Mouse (Mus musculus) thymus, postnatal 25 days (tissue): Measurements from ENCODE around the gene Myo1d.

Experiments
- DNase-seq: peaks from one replicate; pipeline ENCODE4 v3.0.0; 2022

The Myo1d gene

DNA sequence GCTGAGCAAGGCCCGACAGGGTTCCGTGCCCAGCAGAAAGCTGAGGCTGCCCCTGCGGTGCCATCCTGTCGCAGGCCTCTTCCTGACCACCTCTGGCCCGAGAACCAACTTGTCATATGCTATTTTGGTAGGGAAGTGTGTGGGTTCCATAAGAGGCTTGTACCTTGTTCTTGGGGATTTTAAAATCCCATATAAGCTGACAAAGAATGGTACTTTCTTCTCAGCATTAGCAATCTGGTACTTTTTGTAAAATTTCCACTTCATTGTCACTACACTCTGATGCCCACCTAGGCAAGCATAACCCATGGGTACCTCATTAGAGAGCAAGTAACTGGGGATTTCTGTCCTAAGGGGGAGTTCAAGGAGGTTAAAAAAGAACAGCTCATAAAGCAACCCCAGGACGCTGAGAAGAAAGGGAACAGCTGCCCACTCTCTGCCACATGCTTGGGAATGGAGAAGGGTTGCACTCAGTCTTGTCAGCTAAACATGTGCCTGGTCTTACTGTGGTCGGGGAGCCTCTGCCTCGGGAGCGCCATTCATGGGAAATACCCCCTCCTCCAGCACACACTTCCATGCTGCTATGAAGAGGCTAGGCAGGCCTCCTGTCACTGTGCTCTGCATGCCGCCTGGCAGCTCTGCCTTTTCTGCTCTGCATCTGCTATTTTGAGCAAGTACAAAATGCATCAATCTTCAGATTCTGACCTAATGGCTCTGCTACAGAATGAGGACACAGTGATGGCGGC, 281.3 kb downstream of the Myo1d start:
- no peak for DNase-seq

DNA sequence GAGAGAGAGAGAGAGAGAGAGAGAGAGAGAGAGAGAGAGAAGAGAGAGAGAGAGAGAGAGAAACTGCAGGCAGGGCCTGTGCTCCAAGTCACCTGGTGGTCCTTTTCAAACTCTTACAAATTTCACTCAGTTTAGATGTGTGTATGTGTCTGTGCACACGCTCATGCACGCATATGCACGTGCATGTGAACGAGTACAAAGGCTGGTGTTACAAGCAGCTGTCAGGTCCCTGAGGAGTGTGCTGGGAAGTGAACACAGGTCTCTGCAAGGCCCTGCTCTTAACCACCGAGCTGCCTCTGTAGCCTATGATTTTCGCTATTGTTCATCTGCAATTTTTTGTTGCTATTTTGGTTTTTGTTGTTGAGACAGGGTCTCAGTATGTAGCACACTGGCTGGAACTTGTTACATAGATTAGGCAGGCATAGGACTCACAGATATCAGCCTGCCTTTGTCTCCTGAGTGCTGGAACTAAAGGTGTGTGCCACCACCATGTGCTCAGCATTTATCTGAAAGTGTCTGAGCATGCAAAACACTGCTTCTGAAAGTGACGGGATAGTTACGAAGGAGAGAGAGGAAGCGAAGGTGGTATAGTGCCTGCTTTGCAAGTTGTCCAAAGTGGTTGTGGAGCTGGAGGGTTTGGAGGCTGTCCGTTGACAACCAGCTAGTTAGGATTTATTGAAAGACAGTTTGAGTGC, 282.5 kb downstream of the Myo1d start:
- DNase-seq = no peak

DNA sequence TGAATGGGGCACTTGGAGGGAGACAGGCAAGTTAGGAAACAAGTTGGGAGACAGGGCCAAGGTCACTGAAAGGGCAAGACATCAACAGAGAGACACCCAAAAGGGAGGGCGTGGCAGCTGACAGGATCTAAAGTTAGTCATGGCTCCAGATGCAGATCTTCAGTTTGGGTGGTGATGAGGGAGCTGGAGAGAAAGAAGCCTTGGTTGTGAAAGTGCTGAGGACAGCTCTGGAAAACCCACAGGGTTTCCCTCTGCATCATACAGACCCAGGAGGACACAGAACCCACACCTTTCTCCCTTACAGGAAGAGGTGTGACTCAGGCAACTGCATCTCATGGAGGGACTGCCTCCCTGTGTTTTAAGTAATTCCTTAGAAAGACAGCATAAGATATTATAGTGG, 283.2 kb downstream of the Myo1d start:
- no peak for DNase-seq

DNA sequence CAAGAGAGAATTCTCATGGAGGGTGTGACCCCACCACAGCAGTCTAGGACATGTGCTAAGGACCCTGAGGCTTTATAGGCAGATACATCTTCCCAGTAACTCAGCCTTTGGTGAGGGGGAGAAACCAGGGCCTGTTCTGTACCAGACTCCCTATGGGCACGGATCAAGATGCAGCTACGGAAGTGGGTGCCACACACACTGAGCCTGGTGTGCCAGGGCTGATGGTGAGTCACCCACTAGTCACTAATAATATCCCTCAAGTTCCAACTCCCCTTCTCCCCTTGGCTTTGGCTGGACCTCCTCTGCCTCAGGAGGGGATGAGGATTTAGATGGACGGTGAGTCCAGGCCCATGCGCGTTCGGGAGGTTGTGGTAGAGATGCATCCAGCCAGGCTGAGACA, 283.9 kb downstream of the Myo1d start:
- no peak for DNase-seq

DNA sequence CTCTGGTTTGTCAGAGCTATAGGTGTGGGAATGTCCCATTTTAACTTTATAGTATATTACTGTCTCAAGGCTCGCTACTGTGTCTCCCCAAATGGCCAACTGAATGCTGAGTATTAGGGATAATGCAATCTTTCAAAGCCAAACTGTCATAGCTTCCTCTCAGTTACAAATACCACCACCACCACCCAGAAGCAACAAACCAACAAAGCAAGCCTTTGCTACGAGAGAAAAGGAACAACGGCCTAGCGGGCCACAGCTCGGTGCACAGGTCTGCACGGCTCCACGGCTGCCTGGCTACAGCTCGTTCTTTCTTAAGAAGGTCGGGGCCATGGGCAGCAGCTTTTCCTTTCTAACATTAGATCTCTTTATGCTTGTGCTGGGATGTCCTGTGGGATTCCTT, 285.0 kb downstream of the Myo1d start:
- DNase-seq = no peak

DNA sequence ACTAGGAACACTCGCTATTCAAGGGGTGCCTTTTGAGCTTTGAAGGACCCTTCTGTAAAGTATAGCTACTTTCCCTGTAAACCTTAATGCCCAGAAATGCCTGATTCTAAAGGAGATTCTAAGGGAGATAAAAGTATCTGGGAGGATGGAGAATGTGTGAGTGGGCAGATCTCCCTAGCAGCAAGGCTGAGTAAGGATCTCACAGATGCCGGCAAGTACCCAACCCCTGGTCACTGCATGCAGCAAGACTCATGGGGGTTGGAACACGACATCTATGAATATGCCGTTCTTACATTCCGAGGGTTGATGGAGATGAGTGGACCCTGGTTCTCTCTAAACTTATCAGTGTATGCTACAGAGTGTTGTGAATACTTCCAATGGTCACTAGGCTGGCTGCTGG, 286.6 kb downstream of the Myo1d start:
- DNase-seq = no peak

DNA sequence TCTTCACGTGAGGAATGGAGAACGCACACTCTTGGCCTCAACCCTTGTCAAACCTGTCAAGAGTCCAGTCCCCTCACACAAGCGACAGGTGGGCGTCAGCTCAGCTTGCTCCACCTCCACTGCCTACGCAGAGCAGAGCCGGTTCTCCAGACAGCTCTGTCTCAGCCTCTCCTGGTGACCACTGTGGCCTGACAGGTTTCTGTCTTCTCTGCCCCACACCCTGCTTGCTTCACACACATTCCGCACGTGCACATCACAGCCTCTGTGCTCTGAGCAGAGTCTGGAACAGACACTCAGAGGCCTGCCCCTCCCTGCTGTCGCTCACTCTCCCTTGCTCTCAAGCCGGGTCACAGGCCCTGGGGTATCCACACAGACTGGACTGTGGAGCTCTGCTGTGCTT, 289.0 kb downstream of the Myo1d start:
- no peak for DNase-seq

DNA sequence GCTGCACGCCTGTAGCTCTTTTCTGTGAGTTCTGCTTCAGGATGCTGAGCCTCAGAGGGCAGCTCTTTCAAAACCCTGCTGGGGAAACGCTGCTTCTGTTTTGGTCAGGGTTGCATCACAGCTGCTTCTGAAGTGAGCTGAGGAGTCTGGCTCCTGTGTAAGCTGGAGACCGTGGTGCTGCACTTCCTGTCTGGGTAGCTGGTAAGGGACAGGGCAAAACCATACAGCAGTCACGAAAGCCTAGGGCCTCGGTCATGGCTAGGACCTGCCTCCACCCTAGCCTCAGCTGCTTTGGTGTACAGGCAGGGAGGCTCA, 290.0 kb downstream of the Myo1d start:
- DNase-seq = peak; percentile 55

DNA sequence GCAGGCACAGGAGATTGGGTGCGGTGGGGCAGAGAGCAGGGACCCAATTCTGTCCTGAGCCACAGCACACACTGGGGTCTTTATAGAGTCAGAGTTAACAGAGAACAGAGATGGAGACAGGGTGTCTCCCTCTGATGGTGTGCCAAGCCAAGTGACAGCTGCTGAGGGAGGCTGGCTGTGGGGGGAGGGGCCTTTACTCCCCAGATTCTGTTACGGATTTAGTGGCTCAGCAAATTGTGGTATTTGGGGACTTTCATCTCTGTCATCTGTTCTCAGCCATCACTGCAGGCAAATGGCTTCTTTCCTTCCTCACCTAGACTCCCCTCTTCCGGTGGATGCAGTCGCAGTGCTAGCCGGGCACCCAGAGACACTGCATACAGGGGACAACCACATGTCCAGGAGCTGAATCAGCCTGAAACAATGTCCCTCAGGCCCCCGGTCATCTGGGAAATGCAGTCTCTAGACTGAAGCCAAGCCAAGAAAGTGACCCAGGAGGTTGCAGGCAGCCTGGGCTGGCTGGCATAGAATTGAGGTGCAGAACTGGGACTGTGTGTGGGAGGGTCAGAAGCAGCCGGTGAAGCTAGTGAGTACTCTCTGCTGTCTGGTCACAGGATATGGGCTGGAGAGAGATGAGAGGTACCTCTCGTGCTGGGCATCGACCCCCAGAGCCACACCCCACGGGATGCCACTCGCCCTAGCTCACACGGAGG, 290.5 kb downstream of the Myo1d start:
- peak; percentile 66 for DNase-seq

DNA sequence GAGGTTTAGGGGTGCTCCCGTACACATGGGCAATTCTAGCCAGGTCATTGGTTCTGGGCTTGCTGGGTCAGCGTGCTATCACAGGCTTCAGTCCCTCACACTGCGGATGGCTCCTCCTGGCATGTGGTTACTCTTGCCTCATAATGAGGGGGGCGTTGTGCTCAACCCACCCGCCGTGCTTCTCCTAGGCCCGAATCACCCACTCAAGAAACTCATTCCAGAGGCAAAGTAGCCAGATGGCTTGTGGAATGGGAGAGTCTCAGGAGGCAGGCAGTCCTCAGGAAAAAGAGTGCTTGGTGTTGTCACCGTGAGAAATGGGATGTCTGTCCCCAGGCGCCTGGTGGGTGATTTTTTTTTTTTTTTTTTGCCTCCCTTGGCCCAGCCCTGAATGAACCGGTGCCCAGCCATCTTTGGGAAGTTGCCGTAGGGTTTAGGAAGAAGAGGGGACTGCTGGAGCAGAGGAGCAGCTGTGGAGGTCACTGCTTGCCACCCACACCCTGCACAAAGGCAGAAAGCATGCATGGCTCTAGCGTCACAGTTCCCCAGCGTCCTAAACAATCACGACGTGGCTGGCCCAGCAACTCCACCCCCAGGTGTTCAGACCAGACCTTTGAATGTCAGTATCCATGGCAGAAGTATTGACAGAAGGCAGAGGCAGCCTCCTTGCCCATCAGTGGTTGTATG, 291.8 kb downstream of the Myo1d start:
- no peak for DNase-seq

DNA sequence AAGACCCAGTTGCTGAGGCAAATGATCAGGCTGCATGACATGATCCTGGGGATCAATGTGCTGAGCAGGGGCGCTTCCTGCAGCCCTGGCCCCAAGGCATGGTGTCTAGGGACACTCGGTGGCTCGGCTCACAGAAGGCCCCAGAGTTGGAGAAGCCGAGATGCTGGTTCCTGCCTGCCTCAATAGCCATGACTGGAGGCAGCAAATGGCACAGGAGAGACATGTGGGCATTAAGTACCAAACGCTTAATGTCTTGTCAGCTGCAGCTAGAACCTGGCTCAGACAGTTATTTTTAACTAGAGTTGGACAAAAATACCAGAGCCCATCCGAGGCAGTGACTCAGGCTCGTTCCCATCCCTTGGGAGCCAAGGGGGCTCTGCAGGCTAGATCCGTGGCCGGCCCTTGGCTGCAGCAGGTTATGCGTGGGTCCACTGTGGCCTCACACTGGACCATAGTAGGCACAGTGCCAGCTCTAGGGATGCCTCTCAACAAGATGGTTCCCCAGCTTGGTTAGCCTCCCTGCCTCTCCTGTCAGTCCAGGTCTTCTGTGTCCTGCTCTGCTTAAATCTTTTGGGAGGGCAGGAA, 294.1 kb downstream of the Myo1d start:
- no peak for DNase-seq

DNA sequence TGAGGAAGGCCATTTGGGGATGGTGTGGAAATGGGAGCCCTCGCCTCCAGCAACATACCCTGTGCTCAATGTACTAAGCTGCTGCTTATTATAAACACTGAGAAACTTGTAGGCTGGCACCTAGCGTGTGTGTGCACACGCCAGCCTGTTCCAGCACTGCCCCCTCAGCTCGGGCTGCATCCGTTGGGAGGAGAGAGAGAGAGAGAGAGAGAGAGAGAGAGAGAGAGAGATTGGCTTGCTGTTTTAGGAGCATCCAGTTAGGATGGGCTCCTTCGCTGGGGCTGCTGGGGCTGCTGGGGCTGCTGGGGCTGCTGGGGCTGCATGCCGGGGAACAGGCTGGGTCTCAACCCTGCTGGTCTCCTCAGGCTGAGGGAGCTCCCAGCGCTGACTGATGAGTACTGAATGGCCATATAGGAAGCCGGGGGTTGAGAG, 294.7 kb downstream of the Myo1d start:
- no peak for DNase-seq

DNA sequence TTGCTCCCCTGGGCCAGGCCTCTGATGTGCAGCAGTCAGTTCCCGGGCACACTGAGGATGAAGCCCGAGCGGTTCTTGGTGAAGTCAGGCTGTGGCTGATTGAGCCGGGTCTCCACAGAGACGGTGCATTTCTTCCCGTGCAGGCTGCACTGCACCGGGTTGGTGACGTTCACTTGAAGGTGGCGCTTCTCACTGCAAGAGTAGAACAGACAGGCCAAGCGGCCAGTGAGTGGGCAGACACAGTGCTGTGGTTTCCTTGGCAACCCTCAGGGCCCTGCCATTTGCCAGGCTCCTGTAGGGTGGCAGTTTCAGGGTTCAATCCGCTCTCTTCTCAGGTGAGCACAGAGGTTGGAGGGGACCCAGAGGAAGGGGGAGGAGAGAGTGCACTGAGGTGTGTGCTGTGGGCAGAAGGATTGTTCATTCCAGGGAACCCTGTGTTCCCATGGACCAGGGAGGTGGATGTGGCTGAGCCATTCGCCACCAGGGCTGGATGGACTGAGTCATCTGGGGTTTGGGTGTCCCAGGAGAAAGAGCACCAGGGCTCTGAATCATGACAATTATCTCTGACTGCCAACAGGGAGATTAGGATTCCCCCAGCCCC, 295.5 kb downstream of the Myo1d start:
- no peak for DNase-seq

DNA sequence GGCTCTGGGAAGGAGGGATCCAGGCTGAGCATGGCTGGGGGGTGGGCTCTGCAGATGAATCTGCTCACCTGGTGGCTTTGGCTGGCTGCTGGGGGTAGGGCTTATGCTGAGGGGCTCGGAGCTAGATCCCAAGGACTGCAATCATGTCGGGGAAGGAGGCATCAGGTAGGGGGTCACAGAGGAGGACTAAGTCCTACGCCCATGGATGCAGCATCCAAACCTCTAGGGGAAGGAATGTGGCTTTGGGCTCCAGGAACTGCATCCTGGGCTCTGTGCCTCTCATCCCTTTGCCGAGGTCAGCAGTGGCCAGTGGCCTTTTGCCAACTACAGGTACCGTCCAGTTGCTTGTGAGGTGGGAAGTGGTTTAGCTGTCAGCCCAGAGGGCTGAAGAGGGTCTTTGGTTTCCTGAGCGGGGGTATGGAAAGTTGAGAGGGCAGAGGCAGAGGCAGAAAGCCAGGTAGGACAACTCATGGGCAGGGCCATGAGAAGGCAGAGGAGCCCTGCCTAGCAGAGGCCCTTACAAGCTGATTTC, 296.2 kb downstream of the Myo1d start:
- DNase-seq = no peak

DNA sequence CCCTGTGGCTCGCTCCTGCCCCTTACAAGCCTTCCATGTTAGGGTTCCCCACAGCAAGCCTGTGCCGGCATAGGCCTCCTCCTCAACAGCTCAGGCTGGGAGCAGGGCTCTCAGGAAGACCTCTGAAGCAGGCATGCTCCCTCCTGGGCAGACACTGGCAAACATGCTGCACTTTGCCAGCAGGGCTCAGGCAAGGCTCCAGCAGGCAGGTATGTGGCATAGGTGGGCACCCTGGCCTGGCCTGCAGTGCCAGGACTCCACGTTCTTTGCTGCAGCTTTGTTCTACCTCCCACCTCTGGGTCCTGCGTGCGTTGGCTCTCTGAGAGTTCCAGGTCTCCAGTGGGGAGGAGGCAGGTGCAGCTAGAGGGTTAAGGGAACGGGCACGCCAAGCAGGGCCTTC, 296.9 kb downstream of the Myo1d start:
- DNase-seq = no peak

DNA sequence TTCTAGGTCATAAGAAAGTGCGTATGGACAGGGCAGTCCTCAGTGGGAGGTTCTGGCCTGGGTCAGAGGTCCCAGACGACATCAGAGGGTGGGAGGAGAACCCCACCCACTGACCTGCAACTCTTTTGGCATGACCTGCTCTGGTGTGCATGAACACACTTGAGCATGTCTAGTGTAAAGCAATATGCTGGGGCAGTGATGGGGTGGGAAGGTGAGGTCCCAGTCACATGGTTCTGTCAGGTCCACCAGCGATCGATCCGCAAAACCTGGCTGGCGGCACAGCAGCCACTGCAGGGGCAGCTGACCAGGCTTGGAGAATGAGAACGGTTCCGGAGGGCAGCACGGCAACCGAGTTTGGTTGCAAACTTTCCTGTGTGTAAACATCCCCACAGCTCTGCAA, 297.5 kb downstream of the Myo1d start:
- DNase-seq = no peak

DNA sequence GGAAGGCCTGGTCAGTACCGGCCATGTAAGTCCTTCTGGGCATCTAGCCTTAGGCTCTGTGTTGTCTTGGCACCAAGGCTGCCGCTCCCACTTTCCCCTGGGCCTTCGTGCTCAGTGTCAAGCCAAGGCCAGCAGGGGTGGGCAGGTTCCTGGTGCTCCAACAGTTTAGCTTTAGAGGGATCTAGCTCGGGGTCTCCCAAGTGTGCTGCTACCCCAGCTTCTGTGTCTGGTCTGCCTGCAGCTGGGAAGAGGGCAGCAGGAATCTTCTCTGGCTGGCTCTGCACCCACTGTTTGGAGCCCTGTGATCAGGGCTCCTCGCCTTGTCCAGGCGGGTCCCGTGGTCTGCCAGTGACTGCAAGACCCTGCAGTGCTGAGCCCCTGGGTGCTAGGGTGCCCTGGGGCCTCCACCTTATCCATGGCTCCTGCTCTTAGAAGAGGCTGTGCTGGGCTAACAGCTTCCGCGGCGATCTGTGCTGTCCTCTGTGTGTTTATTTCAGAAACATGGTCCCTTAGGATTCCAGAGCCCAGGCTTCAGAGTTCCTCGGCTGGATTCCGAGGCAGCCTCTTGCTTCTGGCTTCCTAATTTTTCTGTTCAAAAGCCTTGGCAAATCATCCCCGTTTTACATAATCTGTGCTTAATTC, 298.3 kb downstream of the Myo1d start:
- no peak for DNase-seq

DNA sequence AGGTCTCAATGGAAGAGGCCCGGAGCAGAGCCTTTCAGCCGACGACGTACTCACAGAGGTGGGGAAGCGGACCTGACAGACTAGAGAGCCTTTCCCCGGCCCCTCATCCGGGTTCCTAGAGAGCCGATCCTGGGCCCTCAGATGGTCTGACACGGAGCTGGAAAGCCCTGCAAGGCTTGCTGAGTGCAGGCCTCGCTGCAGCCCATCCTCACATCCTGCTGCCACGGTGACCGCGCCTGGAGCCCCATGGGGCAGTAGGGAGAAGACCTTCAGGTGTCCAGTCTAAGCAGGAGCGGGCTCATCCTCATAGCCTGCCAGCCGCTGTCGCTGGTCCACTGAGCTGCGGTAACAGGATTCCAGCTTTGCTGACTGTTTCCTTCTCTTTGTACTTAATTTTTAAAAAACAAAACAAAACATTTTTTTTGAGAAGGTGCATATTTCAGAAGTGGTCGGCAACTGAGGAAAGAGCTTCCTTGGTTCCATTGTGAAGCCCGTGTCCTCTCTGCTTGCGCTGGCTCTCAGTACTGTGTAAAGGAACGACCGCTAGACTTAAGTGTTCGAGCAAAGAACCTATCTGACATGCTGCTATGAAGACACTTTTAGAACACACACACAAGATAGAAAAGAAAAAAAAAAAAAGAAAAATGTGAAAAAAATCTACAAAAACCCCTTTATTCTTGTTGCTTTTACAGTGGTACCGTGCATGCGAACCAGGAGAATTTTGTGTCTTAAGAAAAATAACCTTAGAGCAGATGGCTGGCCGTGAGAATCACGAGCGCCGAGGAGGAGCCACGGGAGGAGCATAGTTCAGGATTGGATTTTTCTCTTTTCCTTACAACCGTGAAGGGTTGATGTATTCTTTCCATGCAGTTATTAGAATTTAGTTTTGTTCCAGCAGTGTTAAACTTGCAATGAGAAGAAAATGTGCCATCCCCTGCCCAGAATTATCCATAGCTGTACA, 299.6 kb downstream of the Myo1d start:
- DNase-seq = no peak

DNA sequence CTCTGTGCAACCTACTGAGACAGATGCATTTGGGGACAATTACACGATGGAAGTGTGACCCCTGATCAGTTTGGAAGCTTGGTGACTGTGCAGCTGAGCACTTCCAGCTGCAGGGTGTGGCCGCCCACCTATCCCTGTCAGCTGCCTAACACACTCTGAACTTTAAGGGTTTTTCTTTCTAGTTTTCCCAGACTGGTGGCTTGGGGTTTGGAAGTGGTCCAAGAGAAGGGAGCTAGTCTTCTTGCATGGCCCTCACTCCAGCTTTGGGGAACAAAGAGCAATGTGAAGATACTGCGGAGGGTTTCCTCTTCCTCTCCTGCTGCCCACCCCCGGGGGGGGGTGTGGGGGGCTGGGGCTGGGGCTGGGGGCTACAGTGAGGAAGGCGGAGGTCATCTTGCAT, 300.4 kb downstream of the Myo1d start:
- no peak for DNase-seq

DNA sequence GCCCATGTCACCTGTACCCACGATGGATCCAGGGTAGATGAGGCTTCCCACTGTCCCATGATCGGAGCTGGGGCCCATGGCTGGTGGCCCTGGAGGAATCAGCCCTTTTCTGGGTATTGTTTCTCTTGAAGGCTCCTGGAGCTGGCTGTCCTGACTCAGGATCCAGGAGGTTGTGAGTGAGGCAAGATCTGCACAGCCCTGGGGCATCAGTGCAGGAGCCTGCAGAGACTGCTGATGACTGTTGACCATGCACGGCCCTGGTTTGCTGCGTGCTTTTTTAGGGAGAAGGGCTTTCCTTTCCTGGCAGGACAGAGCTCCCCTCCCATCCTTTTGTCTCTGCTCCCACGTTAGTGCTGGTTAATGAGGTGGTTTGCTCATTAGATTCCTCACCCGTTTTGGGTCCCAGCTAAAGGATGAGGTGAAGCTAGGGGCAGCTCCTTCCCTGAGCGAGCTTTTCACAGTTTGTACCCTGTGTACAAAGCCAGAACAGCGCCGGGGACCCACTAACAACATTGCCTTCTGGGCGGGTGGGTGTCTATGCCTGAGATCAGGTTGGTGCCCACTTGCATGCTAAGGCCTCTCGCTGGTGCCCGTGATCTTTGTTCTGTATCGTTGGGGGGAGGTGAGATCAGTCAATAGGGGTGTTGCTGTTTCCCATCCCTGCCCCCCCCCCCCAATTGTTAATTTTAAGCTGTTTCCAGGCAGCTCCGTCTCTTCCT, 301.0 kb downstream of the Myo1d start:
- no peak for DNase-seq
